Mouse (Mus musculus): ENCODE data around the gene Unc5cl.

The Unc5cl gene

GRCm38 (mm10) chr17:48542733-48543132 is 88.0 kb downstream of the Unc5cl start:
- DNase-seq = no peak

GRCm38 (mm10) chr17:48543301-48543765 is 88.6 kb downstream of the Unc5cl start:
- peak in 1 of 2 experiments; percentile 14 for DNase-seq

- DNase-seq = peak; percentile 60 to 61
Observed at GRCm38 (mm10) chr17:48544722-48545121, 90.0 kb downstream of the Unc5cl start.

GRCm38 (mm10) chr17:48545223-48545943 is 90.7 kb downstream of the Unc5cl start:
- peak; percentile 45 to 57 for DNase-seq

- DNase-seq = no peak
Observed at GRCm38 (mm10) chr17:48546036-48546435, 91.3 kb downstream of the Unc5cl start.

GRCm38 (mm10) chr17:48547668-48548067 is 93.0 kb downstream of the Unc5cl start:
- peak; percentile 82 to 88 for DNase-seq

GRCm38 (mm10) chr17:48551788-48552531 is 97.3 kb downstream of the Unc5cl start:
- no peak for DNase-seq

- no peak for DNase-seq
Observed at GRCm38 (mm10) chr17:48552532-48552915, 97.8 kb downstream of the Unc5cl start.

GRCm38 (mm10) chr17:48556223-48556962 is 101.7 kb downstream of the Unc5cl start:
- DNase-seq = peak; percentile 32 to 63

GRCm38 (mm10) chr17:48557823-48558715 is 103.4 kb downstream of the Unc5cl start:
- DNase-seq = no peak

GRCm38 (mm10) chr17:48564931-48565330 is 110.2 kb downstream of the Unc5cl start:
- no peak for DNase-seq

- no peak for DNase-seq
Observed at GRCm38 (mm10) chr17:48569656-48570055, 115.0 kb downstream of the Unc5cl start.

GRCm38 (mm10) chr17:48581153-48581552 is 126.5 kb downstream of the Unc5cl start:
- no peak for DNase-seq

GRCm38 (mm10) chr17:48582486-48582990 is 127.8 kb downstream of the Unc5cl start:
- no peak for DNase-seq

- DNase-seq = no peak
Observed at GRCm38 (mm10) chr17:48583401-48583800, 128.7 kb downstream of the Unc5cl start.

- DNase-seq = no peak
Observed at GRCm38 (mm10) chr17:48585902-48586359, 131.2 kb downstream of the Unc5cl start.

GRCm38 (mm10) chr17:48588674-48589073 is 134.0 kb downstream of the Unc5cl start:
- DNase-seq = no peak
